Mouse (Mus musculus): ENCODE measurements at regions not wholly inside any gene's neighbourhood (a gene's known extent, or its start where the extent isn't known, plus 50 kb on each side); places are given as distances from the start of the nearest gene placed in this dataset.

GRCm38 (mm10) chr13:35402856-35403255 is 256.8 kb upstream of the Cdyl start:
- Histone ChIP-seq H3K27ac (ENCODE audit: low read depth, low read length) (no peak overlapping the region), H3K4me3 (ENCODE audit: low read depth, low read length) (no peak overlapping the region), H3K4me1 (ENCODE audit: control insufficient read depth, insufficient read depth, low read length) (no peaks in the 10 kb centered on the region), H3K36me3 (ENCODE audit: control insufficient read depth, insufficient read depth, low read length) (no peaks in the 10 kb centered on the region), H3K27me3 (replicated peaks; ENCODE audit: control insufficient read depth, insufficient read depth, low read length) (no peaks in the 10 kb centered on the region), H3K9me3 (replicated peaks; ENCODE audit: control insufficient read depth, low read length) (no peaks in the 10 kb centered on the region), H3K4me2 (ENCODE audit: low read length) (no peak overlapping the region), H3K9ac (ENCODE audit: low read length) (no peak overlapping the region)
- DNase-seq (ENCODE audit: low spot score) (no peak), ATAC-seq (no peak)
- 81% methylated on average over 2 of the region's 2 CpGs for WGBS

GRCm38 (mm10) chr13:35404428-35404827 is 255.2 kb upstream of the Cdyl start:
- WGBS: 93% methylated on average over 5 of the region's 5 CpGs

GRCm38 (mm10) chr13:35405384-35405783 is 254.2 kb upstream of the Cdyl start:
- Histone ChIP-seq H3K9ac (ENCODE audit: low read length) (no peak overlapping the region), H3K27ac (ENCODE audit: low read depth, low read length) (no peak overlapping the region), H3K4me2 (ENCODE audit: low read length) (no peak overlapping the region), H3K4me3 (ENCODE audit: low read depth, low read length) (no peak overlapping the region), H3K27me3 (replicated peaks; ENCODE audit: control insufficient read depth, insufficient read depth, low read length) (no peaks in the 10 kb centered on the region), H3K36me3 (ENCODE audit: control insufficient read depth, insufficient read depth, low read length) (no peaks in the 10 kb centered on the region), H3K4me1 (ENCODE audit: control insufficient read depth, insufficient read depth, low read length) (no peaks in the 10 kb centered on the region), H3K9me3 (replicated peaks; ENCODE audit: control insufficient read depth, low read length) (no peaks in the 10 kb centered on the region)
- DNase-seq (ENCODE audit: low spot score) (no peak), ATAC-seq (no peak)
- WGBS: 73% methylated on average over 1 of the region's 1 CpGs

More at GRCm38 (mm10) chr13:35404428-35404827, 255.2 kb upstream of the Cdyl start:
- Histone ChIP-seq H3K4me2 (ENCODE audit: low read length) (no peak overlapping the region), H3K9me3 (replicated peaks; ENCODE audit: control insufficient read depth, low read length) (no peaks in the 10 kb centered on the region), H3K9ac (ENCODE audit: low read length) (no peak overlapping the region), H3K36me3 (ENCODE audit: control insufficient read depth, insufficient read depth, low read length) (no peaks in the 10 kb centered on the region), H3K4me3 (ENCODE audit: low read depth, low read length) (no peak overlapping the region), H3K27ac (ENCODE audit: low read depth, low read length) (no peak overlapping the region), H3K27me3 (replicated peaks; ENCODE audit: control insufficient read depth, insufficient read depth, low read length) (no peaks in the 10 kb centered on the region), H3K4me1 (ENCODE audit: control insufficient read depth, insufficient read depth, low read length) (no peaks in the 10 kb centered on the region)
- DNase-seq (ENCODE audit: low spot score): no peak
- ATAC-seq: no peak

GRCm38 (mm10) chr13:35417500-35417899 is 242.1 kb upstream of the Cdyl start:
- H3K27me3 ChIP-seq (replicated peaks; ENCODE audit: control insufficient read depth, insufficient read depth, low read length): no peaks in the 10 kb centered on the region
- H3K4me2 ChIP-seq (ENCODE audit: low read length): no peak overlapping the region
- H3K9me3 ChIP-seq (replicated peaks; ENCODE audit: control insufficient read depth, low read length): no peaks in the 10 kb centered on the region
- DNase-seq (ENCODE audit: low spot score) (no peak), ATAC-seq (no peak)
- no peak overlapping the region for H3K9ac ChIP-seq (ENCODE audit: low read length)
- H3K27ac ChIP-seq (ENCODE audit: low read depth, low read length): no peak overlapping the region
- no peaks in the 10 kb centered on the region for H3K4me1 ChIP-seq (ENCODE audit: control insufficient read depth, insufficient read depth, low read length)
- no peak overlapping the region for H3K4me3 ChIP-seq (ENCODE audit: low read depth, low read length)
- 94% methylated on average over 4 of the region's 4 CpGs for WGBS
- no peaks in the 10 kb centered on the region for H3K36me3 ChIP-seq (ENCODE audit: control insufficient read depth, insufficient read depth, low read length)

- H3K4me1 ChIP-seq (ENCODE audit: control insufficient read depth, insufficient read depth, low read length): no peaks in the 10 kb centered on the region
- H3K4me2 ChIP-seq (ENCODE audit: low read length): no peak overlapping the region
- H3K4me3 ChIP-seq (ENCODE audit: low read depth, low read length): no peak overlapping the region
- H3K9ac ChIP-seq (ENCODE audit: low read length): no peak overlapping the region
- no peak for ATAC-seq
- no peak for DNase-seq (ENCODE audit: low spot score)
- H3K27ac ChIP-seq (ENCODE audit: low read depth, low read length): no peak overlapping the region
- H3K27me3 ChIP-seq (replicated peaks; ENCODE audit: control insufficient read depth, insufficient read depth, low read length): no peaks in the 10 kb centered on the region
- no peaks in the 10 kb centered on the region for H3K36me3 ChIP-seq (ENCODE audit: control insufficient read depth, insufficient read depth, low read length)
- H3K9me3 ChIP-seq (replicated peaks; ENCODE audit: control insufficient read depth, low read length): no peaks in the 10 kb centered on the region
- 76% methylated on average over 3 of the region's 3 CpGs for WGBS
These were observed 239.6 kb upstream of the Cdyl start for GRCm38 (mm10) chr13:35420076-35420475.

GRCm38 (mm10) chr13:35426061-35426460 is 233.6 kb upstream of the Cdyl start:
- no peak overlapping the region for H3K4me3 ChIP-seq (ENCODE audit: low read depth, low read length)
- no peak for DNase-seq (ENCODE audit: low spot score)
- no peak overlapping the region for H3K4me2 ChIP-seq (ENCODE audit: low read length)
- no peaks in the 10 kb centered on the region for H3K27me3 ChIP-seq (replicated peaks; ENCODE audit: control insufficient read depth, insufficient read depth, low read length)
- no peaks in the 10 kb centered on the region for H3K4me1 ChIP-seq (ENCODE audit: control insufficient read depth, insufficient read depth, low read length)
- no peak for ATAC-seq
- H3K36me3 ChIP-seq (ENCODE audit: control insufficient read depth, insufficient read depth, low read length): no peaks in the 10 kb centered on the region
- no peak overlapping the region for H3K27ac ChIP-seq (ENCODE audit: low read depth, low read length)
- H3K9me3 ChIP-seq (replicated peaks; ENCODE audit: control insufficient read depth, low read length): no peaks in the 10 kb centered on the region
- WGBS: 82% methylated on average over 4 of the region's 4 CpGs
- H3K9ac ChIP-seq (ENCODE audit: low read length): no peak overlapping the region

GRCm38 (mm10) chr13:35435173-35435572 is 224.5 kb upstream of the Cdyl start:
- no peak overlapping the region for H3K4me2 ChIP-seq (ENCODE audit: low read length)
- no peaks in the 10 kb centered on the region for H3K4me1 ChIP-seq (ENCODE audit: control insufficient read depth, insufficient read depth, low read length)
- H3K9me3 ChIP-seq (replicated peaks; ENCODE audit: control insufficient read depth, low read length): no peaks in the 10 kb centered on the region
- H3K27ac ChIP-seq (ENCODE audit: low read depth, low read length): no peak overlapping the region
- H3K9ac ChIP-seq (ENCODE audit: low read length): no peak overlapping the region
- no peak for ATAC-seq
- H3K27me3 ChIP-seq (replicated peaks; ENCODE audit: control insufficient read depth, insufficient read depth, low read length): no peaks in the 10 kb centered on the region
- peak; percentile 2 for DNase-seq (ENCODE audit: low spot score)
- no peak overlapping the region for H3K4me3 ChIP-seq (ENCODE audit: low read depth, low read length)
- WGBS: 75% methylated on average over 7 of the region's 7 CpGs
- H3K36me3 ChIP-seq (ENCODE audit: control insufficient read depth, insufficient read depth, low read length): no peaks in the 10 kb centered on the region

GRCm38 (mm10) chr13:35447661-35448060 is 212.0 kb upstream of the Cdyl start:
- H3K9me3 ChIP-seq (replicated peaks; ENCODE audit: control insufficient read depth, low read length): no peaks in the 10 kb centered on the region
- ATAC-seq: no peak
- no peaks in the 10 kb centered on the region for H3K36me3 ChIP-seq (ENCODE audit: control insufficient read depth, insufficient read depth, low read length)
- no peaks in the 10 kb centered on the region for H3K27me3 ChIP-seq (replicated peaks; ENCODE audit: control insufficient read depth, insufficient read depth, low read length)
- H3K4me2 ChIP-seq (ENCODE audit: low read length): no peak overlapping the region
- 87% methylated on average over 3 of the region's 3 CpGs for WGBS
- DNase-seq (ENCODE audit: low spot score): no peak
- no peak overlapping the region for H3K27ac ChIP-seq (ENCODE audit: low read depth, low read length)
- H3K9ac ChIP-seq (ENCODE audit: low read length): no peak overlapping the region
- no peaks in the 10 kb centered on the region for H3K4me1 ChIP-seq (ENCODE audit: control insufficient read depth, insufficient read depth, low read length)
- H3K4me3 ChIP-seq (ENCODE audit: low read depth, low read length): no peak overlapping the region

GRCm38 (mm10) chr13:35452420-35452819 is 207.2 kb upstream of the Cdyl start:
- Histone ChIP-seq H3K4me2 (ENCODE audit: low read length) (no peak overlapping the region), H3K4me1 (ENCODE audit: control insufficient read depth, insufficient read depth, low read length) (no peaks in the 10 kb centered on the region), H3K27ac (ENCODE audit: low read depth, low read length) (no peak overlapping the region), H3K9ac (ENCODE audit: low read length) (no peak overlapping the region), H3K4me3 (ENCODE audit: low read depth, low read length) (no peak overlapping the region), H3K9me3 (replicated peaks; ENCODE audit: control insufficient read depth, low read length) (no peaks in the 10 kb centered on the region), H3K36me3 (ENCODE audit: control insufficient read depth, insufficient read depth, low read length) (no peaks in the 10 kb centered on the region), H3K27me3 (replicated peaks; ENCODE audit: control insufficient read depth, insufficient read depth, low read length) (no peaks in the 10 kb centered on the region)
- WGBS: 93% methylated on average over 1 of the region's 1 CpGs
- ATAC-seq (no peak), DNase-seq (ENCODE audit: low spot score) (no peak)
